Comparison of ENCODE assay signal across 20 mouse cellular contexts in the genomic region with DNA sequence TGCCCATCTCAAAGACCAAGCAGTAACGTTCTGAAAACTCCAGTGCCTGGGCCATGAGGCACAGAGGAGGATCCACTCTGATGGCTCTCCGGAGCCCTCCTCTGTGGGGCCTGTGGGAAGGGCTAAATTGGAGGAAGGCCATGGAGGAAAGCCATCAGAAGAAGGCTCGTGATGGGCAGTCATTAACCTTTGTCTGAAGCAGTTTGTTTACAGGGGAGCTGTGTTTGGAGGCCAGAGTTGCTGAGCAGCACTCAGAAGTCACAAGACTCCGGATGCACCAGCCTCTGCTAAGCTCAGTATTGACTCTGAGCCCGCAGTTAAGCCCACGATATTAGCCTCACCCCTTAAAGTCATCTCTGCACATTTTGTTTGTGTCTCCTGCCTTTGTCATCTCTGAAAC. TPM values are rescaled to one million over a fixed set of nuclear protein-coding genes. Genes with fewer than 3 reads are reported as not detected.
DNase-seq lines count a peak whose midpoint lies in the region; ATAC-seq lines count a peak whose summit lies in the region.
"Had no signal": no experiment of that assay in that cellular context is flagged by ENCODE, and none has a peak within 500 bp of the region (broad histone marks: within the 10 kb centered on the region; RNA-seq: fewer than 3 reads in every experiment).

No protein-coding gene starts in this region.

- H3K9ac ChIP-seq in hindbrain, embryonic 16.5 days (ENCODE audit: low read depth, low read length): no peak overlapping the region
- H3K9ac ChIP-seq in hindbrain, embryonic 11.5 days (ENCODE audit: low read depth, low read length): no peak overlapping the region
- H3K9ac ChIP-seq in midbrain, embryonic 11.5 days (ENCODE audit: low read length): no peak overlapping the region
- no peak overlapping the region for H3K9ac ChIP-seq in midbrain, embryonic 16.5 days (ENCODE audit: low read depth, low read length)
- H3K9ac ChIP-seq: hindbrain, embryonic 14.5 days; midbrain, embryonic 13.5 days had no signal

- no peak overlapping the region for H3K4me2 ChIP-seq in hindbrain, embryonic 16.5 days (ENCODE audit: low read length)
- H3K4me2 ChIP-seq in hindbrain, embryonic 11.5 days (replicated peaks; ENCODE audit: low read depth, low read length): no peak overlapping the region
- H3K4me2 ChIP-seq in midbrain, embryonic 11.5 days: no peak overlapping the region
- no peak overlapping the region for H3K4me2 ChIP-seq in midbrain, embryonic 16.5 days (ENCODE audit: low read length)
- H3K4me2 ChIP-seq: hindbrain, embryonic 14.5 days; midbrain, embryonic 13.5 days had no signal

- H3K9me3 ChIP-seq in hindbrain, embryonic 16.5 days (ENCODE audit: control insufficient read depth, low read length): no peaks in the 10 kb centered on the region
- H3K9me3 ChIP-seq in hindbrain, embryonic 11.5 days (ENCODE audit: control insufficient read depth, low read length): no peaks in the 10 kb centered on the region
- H3K9me3 ChIP-seq in midbrain, embryonic 11.5 days (ENCODE audit: control insufficient read depth, low read length): no peaks in the 10 kb centered on the region
- H3K9me3 ChIP-seq in midbrain, embryonic 16.5 days (replicated peaks; ENCODE audit: control insufficient read depth, low read length, poor library complexity, severe bottlenecking): no peaks in the 10 kb centered on the region; the same call in 1 of the 2 replicates
- H3K9me3 ChIP-seq: heart, embryonic 10.5 days; midbrain, embryonic 13.5 days had no signal

- H3K27ac ChIP-seq in hindbrain, embryonic 16.5 days (ENCODE audit: low read depth, low read length): no peak overlapping the region
- H3K27ac ChIP-seq in hindbrain, embryonic 11.5 days (ENCODE audit: low read depth, low read length): no peak overlapping the region
- H3K27ac ChIP-seq in midbrain, embryonic 11.5 days (ENCODE audit: low read depth, low read length): no peak overlapping the region
- no peak overlapping the region for H3K27ac ChIP-seq in midbrain, embryonic 16.5 days (ENCODE audit: low read length)
- H3K27ac ChIP-seq: heart, embryonic 10.5 days; hindbrain, embryonic 14.5 days; midbrain, embryonic 13.5 days had no signal

- WGBS in hindbrain, embryonic 16.5 days: 76% methylated on average over 6 of the region's 6 CpGs
- WGBS in hindbrain, embryonic 11.5 days: 77% methylated on average over 6 of the region's 6 CpGs
- WGBS in midbrain, embryonic 11.5 days: 82% methylated on average over 6 of the region's 6 CpGs
- WGBS in midbrain, embryonic 16.5 days: 76% methylated on average over 6 of the region's 6 CpGs

- H3K36me3 ChIP-seq in hindbrain, embryonic 16.5 days (ENCODE audit: control insufficient read depth, insufficient read depth, low read length): no peaks in the 10 kb centered on the region
- H3K36me3 ChIP-seq in hindbrain, embryonic 11.5 days (ENCODE audit: control insufficient read depth, insufficient read depth, low read length): no peaks in the 10 kb centered on the region
- no peaks in the 10 kb centered on the region for H3K36me3 ChIP-seq in midbrain, embryonic 11.5 days (ENCODE audit: control insufficient read depth, insufficient read depth, low read length)
- H3K36me3 ChIP-seq in midbrain, embryonic 16.5 days (ENCODE audit: control insufficient read depth, insufficient read depth, low read length): no peaks in the 10 kb centered on the region
- H3K36me3 ChIP-seq: heart, embryonic 10.5 days; midbrain, embryonic 13.5 days had no signal

- 0 out of 2 replicates have a peak, but pooled peaks have one; percentile 40 for ATAC-seq in hindbrain, embryonic 16.5 days
- ATAC-seq in hindbrain, embryonic 11.5 days (ENCODE audit: low FRiP score): no peak
- no peak for ATAC-seq in midbrain, embryonic 11.5 days (ENCODE audit: low FRiP score)
- ATAC-seq in midbrain, embryonic 16.5 days: no peak
- peak; percentile 18 for ATAC-seq in activated CD4-positive, CD25-positive, alpha-beta regulatory T cell, adult 4 months
- ATAC-seq: midbrain, embryonic 13.5 days had no signal

- 0 out of 2 replicates have a peak, but pooled peaks cover 2% of the 10 kb centered on the region for H3K4me1 ChIP-seq in hindbrain, embryonic 16.5 days (ENCODE audit: control insufficient read depth, insufficient read depth, low read depth, low read length)
- H3K4me1 ChIP-seq in hindbrain, embryonic 11.5 days (replicated peaks; ENCODE audit: control insufficient read depth, insufficient read depth, low read length): no peaks in the 10 kb centered on the region
- no peaks in the 10 kb centered on the region for H3K4me1 ChIP-seq in midbrain, embryonic 11.5 days (ENCODE audit: control insufficient read depth, insufficient read depth, low read length)
- H3K4me1 ChIP-seq in midbrain, embryonic 16.5 days (ENCODE audit: control insufficient read depth, insufficient read depth, low read length): no peaks in the 10 kb centered on the region
- H3K4me1 ChIP-seq: heart, embryonic 10.5 days; midbrain, embryonic 13.5 days had no signal

- no peak overlapping the region for H3K4me3 ChIP-seq in hindbrain, embryonic 16.5 days (ENCODE audit: low read length)
- H3K4me3 ChIP-seq in hindbrain, embryonic 11.5 days (ENCODE audit: low read depth, low read length): no peak overlapping the region
- H3K4me3 ChIP-seq in midbrain, embryonic 11.5 days (ENCODE audit: low read depth, low read length): no peak overlapping the region
- H3K4me3 ChIP-seq in midbrain, embryonic 16.5 days (ENCODE audit: low read depth, low read length): no peak overlapping the region
- H3K4me3 ChIP-seq: heart, embryonic 10.5 days; midbrain, embryonic 13.5 days had no signal

- H3K27me3 ChIP-seq in hindbrain, embryonic 16.5 days (replicated peaks; ENCODE audit: control insufficient read depth, insufficient read depth, low read length): no peaks in the 10 kb centered on the region
- no peaks in the 10 kb centered on the region for H3K27me3 ChIP-seq in hindbrain, embryonic 11.5 days (ENCODE audit: control insufficient read depth, insufficient read depth, low read length)
- H3K27me3 ChIP-seq in midbrain, embryonic 11.5 days (ENCODE audit: control insufficient read depth, insufficient read depth, low read length): no peaks in the 10 kb centered on the region
- H3K27me3 ChIP-seq in midbrain, embryonic 16.5 days (ENCODE audit: control insufficient read depth, insufficient read depth, low read depth, low read length): no peaks in the 10 kb centered on the region
- H3K27me3 ChIP-seq: midbrain, embryonic 13.5 days had no signal

- DNase-seq in hindbrain, embryonic 11.5 days (ENCODE audit: low spot score): no peak
- DNase-seq in midbrain, embryonic 11.5 days (ENCODE audit: low spot score, missing footprints): peak; percentile 21
- peak; percentile 66 to 86 for DNase-seq in kidney, postnatal 36 days
- DNase-seq in right cerebral cortex, postnatal 14 days: no peak
- no peak for DNase-seq in cerebellum, postnatal 10 days
- DNase-seq: adrenal gland, postnatal 25 days; cerebellum, adult 8-10 months; gastrocnemius, postnatal 36 days; heart, postnatal 10 days; layer of hippocampus, postnatal 36 days; lung, adult 2 months had no signal

RNA-seq across cellular contexts. Expression of gene Slc6a19, which starts 4.8 kb away (rescaled TPM):
- polyA plus RNA-seq in hindbrain, embryonic 16.5 days (2015; fragmentation: Nextera tagmentation; extraction: Ambion mirVana): 0.21 and 0.50 TPM in 2 replicates
- polyA plus RNA-seq in hindbrain, embryonic 11.5 days (2014; fragmentation: Nextera tagmentation; extraction: Ambion mirVana): not detected in 2 replicates
- 0.14 and 0.17 TPM in 2 replicates for polyA plus RNA-seq in midbrain, embryonic 11.5 days (2014; fragmentation: Nextera tagmentation; extraction: Ambion mirVana)
- 0.11 and 0.30 TPM in 2 replicates for polyA plus RNA-seq in midbrain, embryonic 16.5 days (2015; fragmentation: Nextera tagmentation; extraction: Ambion mirVana)
- under 1 TPM in 1 of 2 experiments, not detected in 1; 0.26 TPM for polyA plus RNA-seq in activated CD4-positive, CD25-positive, alpha-beta regulatory T cell, adult 4 months (2017; shearing (Covaris generic))
- polyA plus RNA-seq: forebrain, embryonic 11.5 days had no signal

RNA-seq across cellular contexts. Expression of gene Slc12a7, which starts 23.4 kb away (rescaled TPM):
- 7.7 and 10.2 TPM in 2 replicates for polyA plus RNA-seq in hindbrain, embryonic 16.5 days (2015; fragmentation: Nextera tagmentation; extraction: Ambion mirVana)
- 34.2 and 34.8 TPM in 2 replicates for polyA plus RNA-seq in hindbrain, embryonic 11.5 days (2014; fragmentation: Nextera tagmentation; extraction: Ambion mirVana)
- polyA plus RNA-seq in midbrain, embryonic 11.5 days (2014; fragmentation: Nextera tagmentation; extraction: Ambion mirVana): 34.3 and 38.2 TPM in 2 replicates
- polyA plus RNA-seq in midbrain, embryonic 16.5 days (2015; fragmentation: Nextera tagmentation; extraction: Ambion mirVana): 7.5 and 9.6 TPM in 2 replicates
- polyA plus RNA-seq in activated CD4-positive, CD25-positive, alpha-beta regulatory T cell, adult 4 months (2017; shearing (Covaris generic)): 10 to 100 TPM; 30.3 to 34.9 TPM

RNA-seq across cellular contexts. Expression of gene Slc6a18, which starts 31.7 kb away (rescaled TPM):
- not detected in 2 replicates for polyA plus RNA-seq in hindbrain, embryonic 16.5 days (2015; fragmentation: Nextera tagmentation; extraction: Ambion mirVana)
- polyA plus RNA-seq in hindbrain, embryonic 11.5 days (2014; fragmentation: Nextera tagmentation; extraction: Ambion mirVana): not detected in 2 replicates
- polyA plus RNA-seq in midbrain, embryonic 11.5 days (2014; fragmentation: Nextera tagmentation; extraction: Ambion mirVana): not detected in 2 replicates
- polyA plus RNA-seq in midbrain, embryonic 16.5 days (2015; fragmentation: Nextera tagmentation; extraction: Ambion mirVana): not detected in 2 replicates
- not detected for polyA plus RNA-seq in activated CD4-positive, CD25-positive, alpha-beta regulatory T cell, adult 4 months (2017; shearing (Covaris generic))
- polyA plus RNA-seq: forebrain, embryonic 11.5 days; heart, embryonic 10.5 days; hindbrain, embryonic 14.5 days; liver, adult 2 months; lung, adult 2 months; midbrain, embryonic 13.5 days; stomach, embryonic 16.5 days had no signal

Comparison
In these comparisons a context has a peak if more than half of its experiments do, and no peak if none do; other contexts are left out.
1. ATAC-seq: peak in hindbrain, embryonic 16.5 days (single experiment) and activated CD4-positive, CD25-positive, alpha-beta regulatory T cell, adult 4 months (single experiment); none in hindbrain, embryonic 11.5 days (single experiment), midbrain, embryonic 11.5 days (single experiment) and midbrain, embryonic 16.5 days (single experiment).
2. DNase-seq: peak in midbrain, embryonic 11.5 days (single experiment) and kidney, postnatal 36 days (2 of 2); none in hindbrain, embryonic 11.5 days (single experiment), right cerebral cortex, postnatal 14 days (single experiment) and cerebellum, postnatal 10 days (0 of 2).